Mouse (Mus musculus): ENCODE results near the gene Obp2b.
"Not testable (repeated sequence)": the region's sequence is repeated elsewhere in the genome, so short reads cannot be mapped to it uniquely, and the experiment has no call there.

GRCm38 (mm10) chr2:25736709-25737108 is at the start of gene Obp2b:
- not testable (repeated sequence) for TF ChIP-seq CTCF (IDR thresholded peaks at IDR 0.05; ENCODE audit: insufficient read depth, low read length); POLR2A (IDR thresholded peaks at IDR 0.05; ENCODE audit: borderline replicate concordance, extremely low read depth, low read depth, low read length)
